Mouse (Mus musculus) MEL (cell line): Measurements from ENCODE around the gene Gsk3a.

Source experiments
- CTCF ChIP-seq, 3 experiments: IDR thresholded peaks in 2 of 3; conservative IDR thresholded peaks in 1 of 3; 2 replicates each; pipeline ENCODE4 v1.5.1; 2011 to 2012; ENCODE audit warnings: low read length in 3 of 3, low read depth in 2 of 3, mild to moderate bottlenecking in 2 of 3, improper control_type of control experiment in 1 of 3, inconsistent platforms in 1 of 3, mixed read lengths in 1 of 3, moderate library complexity in 1 of 3; ENCODE audit not compliant: control insufficient read depth in 1 of 3, insufficient read depth in 1 of 3, poor library complexity in 1 of 3, severe bottlenecking in 1 of 3
- E2F4 ChIP-seq: IDR thresholded peaks from 2 replicates; pipeline ENCODE4 v1.6.1; 2011; ENCODE audit warnings: low read depth, low read length, improper control_type of control experiment, borderline replicate concordance
- MEF2A ChIP-seq: IDR thresholded peaks from 2 replicates; pipeline ENCODE4 v1.6.1; 2014; ENCODE audit warnings: low read depth, mild to moderate bottlenecking, inconsistent platforms, low read length, improper control_type of control experiment; ENCODE audit not compliant: poor library complexity, insufficient replicate concordance, severe bottlenecking; ENCODE audit errors: extremely low read depth
- NRF1 ChIP-seq: IDR thresholded peaks from 2 replicates; pipeline ENCODE4 v1.6.1; 2014; ENCODE audit warnings: low read depth, mild to moderate bottlenecking, inconsistent platforms, low read length, improper control_type of control experiment, moderate library complexity; ENCODE audit not compliant: poor library complexity, insufficient read depth, severe bottlenecking

DNA sequence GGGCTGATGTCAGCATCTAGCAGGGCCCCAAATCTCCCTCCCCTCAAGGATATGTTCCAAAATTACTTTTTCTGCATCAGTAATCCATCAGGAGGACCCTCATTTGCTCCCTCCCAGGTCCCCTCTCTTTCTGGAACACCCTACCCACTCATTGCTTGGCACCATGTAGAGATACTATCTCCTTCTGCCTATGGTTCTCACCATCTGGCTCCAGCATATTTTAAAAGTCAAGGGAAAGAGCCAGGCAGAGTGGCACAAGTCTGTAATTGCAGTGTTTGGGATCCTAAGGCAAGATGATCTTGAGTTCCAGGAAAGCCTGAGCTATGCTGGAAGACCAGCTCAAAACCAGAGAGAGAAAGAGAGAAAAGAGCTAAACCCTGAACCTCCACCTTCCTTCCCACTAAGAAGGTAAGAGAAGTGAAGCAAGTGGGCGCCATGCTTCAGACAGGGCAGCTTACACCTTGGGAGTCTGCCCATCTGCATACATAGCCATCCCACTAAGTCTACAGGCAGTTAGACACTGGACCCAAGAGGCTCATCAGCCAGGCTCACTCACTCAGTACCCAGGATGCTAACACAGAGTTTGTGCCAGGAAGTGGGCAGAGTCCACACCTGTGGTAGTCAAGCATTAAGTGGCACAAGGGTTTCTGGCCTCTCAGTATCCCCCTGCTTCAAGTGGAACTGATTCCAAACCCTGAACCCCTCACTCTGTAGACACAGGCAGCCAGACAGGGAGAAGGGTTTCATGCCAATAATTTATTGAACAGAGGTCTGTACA is 9.9 kb downstream of the Gsk3a start:
- no peak for TF ChIP-seq NRF1
- no peak for TF ChIP-seq MEF2A
- no peak for TF ChIP-seq E2F4
- TF ChIP-seq CTCF (IDR thresholded peaks at IDR 0.05 in 2 of 3, conservative IDR thresholded peaks at IDR 0.05 in 1 of 3; ENCODE audit: control insufficient read depth in 1 of 3, insufficient read depth in 1 of 3, low read depth in 2 of 3, low read length in 3 of 3, poor library complexity in 1 of 3, severe bottlenecking in 1 of 3) = no peak
